Mouse (Mus musculus) MEL (cell line): ENCODE results near the gene Hba-x.

Experiments used
- CTCF ChIP-seq, 3 experiments: IDR thresholded peaks in 2 of 3; conservative IDR thresholded peaks in 1 of 3; 2 replicates each; pipeline ENCODE4 v1.5.1; 2011 to 2012; ENCODE audit warnings: low read length in 3 of 3, low read depth in 2 of 3, mild to moderate bottlenecking in 2 of 3, improper control_type of control experiment in 1 of 3, inconsistent platforms in 1 of 3, mixed read lengths in 1 of 3, moderate library complexity in 1 of 3; ENCODE audit not compliant: control insufficient read depth in 1 of 3, insufficient read depth in 1 of 3, poor library complexity in 1 of 3, severe bottlenecking in 1 of 3
- POLR2A ChIP-seq, 2 experiments: IDR thresholded peaks; 2 replicates each; pipeline ENCODE4 v1.6.1; 2011 to 2012; ENCODE audit warnings: low read length in 2 of 2, mild to moderate bottlenecking in 2 of 2, control low read depth in 1 of 2, improper control_type of control experiment in 1 of 2, low read depth in 1 of 2, moderate library complexity in 1 of 2; ENCODE audit not compliant: control insufficient read depth in 1 of 2, insufficient read depth in 1 of 2, poor library complexity in 1 of 2

GRCm38 (mm10) chr11:32303455-32303854 is 27.3 kb downstream of the Hba-x start:
- no peak for TF ChIP-seq POLR2A (IDR thresholded peaks at IDR 0.05; ENCODE audit: control insufficient read depth in 1 of 2, insufficient read depth in 1 of 2, low read depth in 1 of 2, low read length in 2 of 2, poor library complexity in 1 of 2)
- no peak for TF ChIP-seq CTCF (IDR thresholded peaks at IDR 0.05 in 2 of 3, conservative IDR thresholded peaks at IDR 0.05 in 1 of 3; ENCODE audit: control insufficient read depth in 1 of 3, insufficient read depth in 1 of 3, low read depth in 2 of 3, low read length in 3 of 3, poor library complexity in 1 of 3, severe bottlenecking in 1 of 3)
